Mouse (Mus musculus): ENCODE data around the gene Zfp990.
"Not testable (repeated sequence)": the region's sequence is repeated elsewhere in the genome, so short reads cannot be mapped to it uniquely, and the experiment has no call there.

Gene Zfp990

GRCm38 (mm10) chr4:145586046-145586445 is 75.5 kb downstream of the Zfp990 start:
- not testable (repeated sequence) for DNase-seq (ENCODE audit: extremely low read depth, insufficient read length, low spot score)
